Mouse (Mus musculus): Measurements from ENCODE around the gene Bag5.

DNA sequence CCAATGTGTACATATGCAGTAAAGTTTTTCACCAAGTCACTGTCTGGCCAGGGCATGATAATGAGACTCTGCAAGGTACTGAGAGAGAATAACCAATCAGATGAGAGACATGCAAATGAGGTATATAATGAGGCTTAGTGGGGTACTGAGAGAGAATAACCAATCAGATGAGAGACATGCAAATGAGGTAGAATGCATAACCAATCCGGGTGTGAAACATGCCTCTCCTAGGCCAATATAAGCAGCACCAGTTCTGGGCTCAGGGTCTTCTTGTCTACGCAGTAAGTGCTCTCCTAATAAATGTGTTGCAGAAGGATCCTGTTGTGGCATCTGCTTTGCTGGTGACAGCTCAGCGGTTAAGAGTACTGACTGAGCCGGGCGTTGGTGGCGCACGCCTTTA lies 3.4 kb upstream of the Bag5 start:
- TF ChIP-seq CTCF (IDR thresholded peaks at IDR 0.05; ENCODE audit: low read depth), result no peak
- TF ChIP-seq EP300 (IDR thresholded peaks at IDR 0.05; ENCODE audit: low read depth), result no peak

All from liver, postnatal 0 days (tissue).